Mouse (Mus musculus) cerebellum, postnatal 36 days (tissue): ENCODE results near the gene Hmox2.

Experiments
- DNase-seq, 2 experiments: peaks; one replicate each; pipeline ENCODE4 v3.0.0; 2021 to 2022; ENCODE audit warnings: mixed read lengths in 2 of 2

Gene Hmox2

DNA sequence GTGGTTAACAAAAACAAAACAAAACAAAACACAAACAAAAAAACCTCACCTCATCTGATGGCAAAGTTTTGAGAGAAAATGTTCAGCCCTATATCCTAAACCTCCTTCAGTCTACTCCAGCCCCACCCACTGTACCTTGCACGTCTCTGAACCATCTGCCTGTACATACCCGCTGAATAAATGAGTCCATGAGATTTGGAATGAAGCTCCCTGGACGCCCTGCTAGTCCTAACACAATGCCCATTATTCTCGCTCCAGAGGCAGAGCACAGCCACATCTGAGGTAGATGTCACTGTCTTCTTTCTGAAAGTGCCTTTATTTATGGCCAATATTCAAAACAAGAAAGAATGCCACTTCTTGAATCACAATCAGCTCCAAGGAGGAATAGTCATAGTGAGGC lies 59.5 kb downstream of the Hmox2 start:
- no peak for DNase-seq

DNA sequence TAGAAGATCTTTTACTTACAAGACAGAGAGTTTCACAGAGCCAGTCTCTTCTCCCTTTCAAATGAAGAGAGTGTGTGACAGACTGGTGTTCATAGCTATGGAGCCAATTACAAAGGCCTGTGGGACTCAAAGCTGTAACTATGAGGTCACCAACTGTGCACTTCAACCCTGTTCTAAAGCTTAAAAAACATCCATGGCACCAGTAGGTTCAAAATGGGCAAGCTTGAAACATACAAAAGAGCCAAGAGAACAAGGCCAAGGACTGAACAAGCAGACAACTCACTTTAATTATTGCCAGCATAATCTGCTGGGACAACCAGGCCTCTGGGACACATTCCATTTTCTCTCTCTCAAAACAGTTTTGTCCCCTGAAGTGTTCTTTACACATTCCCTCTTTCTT lies 62.0 kb downstream of the Hmox2 start:
- DNase-seq, result no peak

DNA sequence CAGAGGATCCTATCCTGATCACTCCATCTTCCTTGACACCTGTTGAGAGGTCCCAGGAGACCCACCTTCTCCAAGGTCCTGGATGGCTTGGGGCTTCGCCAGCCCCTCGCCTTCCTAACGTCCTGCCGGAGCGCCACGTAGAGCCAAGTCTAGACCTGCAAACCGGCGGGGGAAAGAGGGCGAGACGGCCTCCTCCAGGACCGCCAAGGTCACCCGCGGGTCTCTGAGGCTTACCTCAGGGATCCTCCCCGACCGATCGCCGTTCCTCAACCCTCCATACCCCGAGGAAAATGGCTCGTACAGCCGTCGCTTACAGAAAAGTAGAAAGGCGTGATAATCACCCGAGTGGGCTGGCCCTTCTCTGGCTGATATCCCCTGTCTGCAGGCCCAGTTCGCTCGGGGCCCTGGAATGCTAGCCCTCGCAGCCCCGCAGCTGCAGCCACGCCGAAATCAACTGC lies 63.2 kb downstream of the Hmox2 start:
- DNase-seq, result peak in 1 of 2 experiments; percentile 31

GRCm38 (mm10) chr16:4789810-4790559 lies 63.8 kb downstream of the Hmox2 start, which contains the start of gene Cdip1:
Gene Cdip1, minus strand, starts transcription at chr16:4790292.
- peak; percentile 94 to 96 for DNase-seq

DNA sequence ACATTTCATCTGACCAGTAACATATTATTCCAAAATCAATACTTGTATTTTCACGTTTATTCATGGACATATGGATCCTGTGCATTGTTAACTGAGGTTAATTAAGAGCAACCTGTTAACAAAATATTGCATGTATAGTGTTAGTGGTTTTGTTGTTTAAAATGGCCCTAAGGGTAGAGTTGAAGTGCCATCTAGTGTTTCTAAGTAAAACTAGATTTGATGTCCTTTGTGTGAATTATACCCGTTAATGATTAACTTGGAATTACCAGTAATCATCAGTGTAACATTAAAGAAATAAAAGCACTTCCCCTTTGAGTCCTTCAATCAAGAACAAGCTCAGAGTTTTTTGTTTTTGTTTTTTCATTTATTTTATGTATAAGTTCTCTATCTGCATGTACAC lies 65.2 kb downstream of the Hmox2 start:
- DNase-seq, result no peak

- no peak for DNase-seq
Observed at GRCm38 (mm10) chr16:4796631-4797030, 70.5 kb downstream of the Hmox2 start.
